Mouse (Mus musculus) thymus, adult 2 months (tissue): Measurements from ENCODE around the gene Zfand2b. TPM values are rescaled to one million over a fixed set of nuclear protein-coding genes. Genes with fewer than 3 reads are reported as not detected.

Experiments
- DNase-seq: peaks from one replicate; pipeline ENCODE4 v3.0.0; 2021
- H3K27ac ChIP-seq: fragments of 200-500 bp; 2 replicates; pipeline ENCODE4 v1.5.1; 2012; ENCODE audit warnings: low read length, control low read depth; ENCODE audit not compliant: control insufficient read depth, insufficient read depth
- H3K27me3 ChIP-seq: fragments of 200-500 bp; 2 replicates; pipeline ENCODE4 v1.6.1; 2012; ENCODE audit warnings: mild to moderate bottlenecking, low read length, moderate library complexity, mixed read lengths; ENCODE audit not compliant: control insufficient read depth, insufficient read depth
- H3K36me3 ChIP-seq: fragments of 200-500 bp; 2 replicates; pipeline ENCODE4 v1.6.1; 2012; ENCODE audit warnings: mild to moderate bottlenecking, low read length, moderate library complexity; ENCODE audit not compliant: control insufficient read depth, insufficient read depth
- H3K4me1 ChIP-seq: fragments of 200-500 bp; replicated peaks from 2 replicates; pipeline ENCODE4 v1.6.1; 2012; ENCODE audit warnings: low read length; ENCODE audit not compliant: control insufficient read depth, insufficient read depth
- H3K4me3 ChIP-seq: fragments of 200-500 bp; 2 replicates; pipeline ENCODE4 v1.5.1; 2012; ENCODE audit warnings: mild to moderate bottlenecking, low read length, control low read depth, moderate library complexity; ENCODE audit not compliant: control insufficient read depth, insufficient read depth
- CTCF ChIP-seq: fragments of 200-500 bp; IDR thresholded peaks from 2 replicates; pipeline ENCODE4 v1.5.1; 2012; ENCODE audit warnings: mild to moderate bottlenecking, control low read depth, low read length, moderate library complexity, borderline replicate concordance; ENCODE audit not compliant: control insufficient read depth, poor library complexity, insufficient read depth; ENCODE audit errors: extremely low read depth
- POLR2A ChIP-seq: fragments of 200-500 bp; IDR thresholded peaks from 2 replicates; pipeline ENCODE4 v1.6.1; 2012; ENCODE audit warnings: mild to moderate bottlenecking, low read length, control low read depth, moderate library complexity; ENCODE audit not compliant: control insufficient read depth, poor library complexity, insufficient read depth; ENCODE audit errors: extremely low read depth
- WGBS: fragments of 180-500 bp; shearing (Covaris S2); methylation state at CpG from one replicate; pipeline ENCODE4 v1.1.7; 2018; 5-methylcytosine and 5-hydroxymethylcytosine counted together
- polyA plus RNA-seq: library from polyadenylated mRNA; depleted of rRNA; stranded (reverse); fragments of >200 nt; gene quantifications from 2 replicates; pipeline ENCODE4 v1.2.3, GENCODE M21; 2012

The Zfand2b gene
- polyA plus RNA-seq, 1 experiment = 106 TPM

- TF ChIP-seq CTCF = no peak
- no peak for TF ChIP-seq POLR2A
Observed at GRCm38 (mm10) chr1:75168093-75168471, 364 bp upstream of the Zfand2b start.

GRCm38 (mm10) chr1:75179334-75180104 is 11.1 kb downstream of the Zfand2b start:
- 3% methylated on average over 23 of the region's 23 CpGs for WGBS
- no peak overlapping the region for H3K27ac ChIP-seq
- H3K27me3 ChIP-seq = no peaks in the 10 kb centered on the region
- H3K36me3 ChIP-seq = peaks cover 5% of the 10 kb centered on the region; the same call in 1 of the 2 replicates
- TF ChIP-seq POLR2A (no peak), CTCF (no peak)
- no peak for DNase-seq
- H3K4me1 ChIP-seq = peaks cover 9% of the 10 kb centered on the region
- peak overlapping the region; percentile 79 for H3K4me3 ChIP-seq

More at GRCm38 (mm10) chr1:75168093-75168471, 364 bp upstream of the Zfand2b start:
- no peak for DNase-seq
- Histone ChIP-seq H3K27me3 (no peaks in the 10 kb centered on the region; the same call in 1 of the 2 replicates), H3K27ac (peak overlapping the region; percentile 66), H3K4me3 (peak overlapping the region; percentile 65), H3K36me3 (peaks cover 9% of the 10 kb centered on the region), H3K4me1 (peaks cover 6% of the 10 kb centered on the region)
- 8% methylated on average over 7 of the region's 7 CpGs for WGBS

- no peaks in the 10 kb centered on the region for H3K27me3 ChIP-seq
- H3K36me3 ChIP-seq = peaks cover 5% of the 10 kb centered on the region; the same call in 1 of the 2 replicates
- DNase-seq = peak; percentile 85
- WGBS = under 1% methylated on average over 31 of the region's 31 CpGs
- no peak within 1 kb of the TSS for H3K27ac ChIP-seq
- H3K4me3 ChIP-seq = peak within 1 kb of the TSS; percentile 79
- no peak for TF ChIP-seq POLR2A
- TF ChIP-seq CTCF = no peak
- peaks cover 9% of the 10 kb centered on the region for H3K4me1 ChIP-seq
Observed at GRCm38 (mm10) chr1:75180105-75180590, 11.7 kb downstream of the Zfand2b start, which contains the start of gene Abcb6. Abcb6 (minus strand) TSS chr1:75180392.

GRCm38 (mm10) chr1:75180741-75181140 is 12.3 kb downstream of the Zfand2b start:
- peaks cover 8% of the 10 kb centered on the region; the same call in 1 of the 2 replicates for H3K36me3 ChIP-seq
- H3K27ac ChIP-seq = no peak overlapping the region
- peaks cover 9% of the 10 kb centered on the region for H3K4me1 ChIP-seq
- H3K4me3 ChIP-seq = no peak overlapping the region
- H3K27me3 ChIP-seq = no peaks in the 10 kb centered on the region
- WGBS = 56% methylated on average over 7 of the region's 7 CpGs
- TF ChIP-seq CTCF (no peak), POLR2A (no peak)
- DNase-seq = no peak

- H3K4me3 ChIP-seq = no peak overlapping the region
Observed at GRCm38 (mm10) chr1:75181377-75181870, 13.0 kb downstream of the Zfand2b start.

GRCm38 (mm10) chr1:75182160-75182559 is 13.7 kb downstream of the Zfand2b start:
- Histone ChIP-seq H3K4me3 (no peak overlapping the region), H3K36me3 (peaks cover 17% of the 10 kb centered on the region), H3K27ac (no peak overlapping the region), H3K27me3 (no peaks in the 10 kb centered on the region), H3K4me1 (peaks cover 9% of the 10 kb centered on the region)
- WGBS = 83% methylated on average over 4 of the region's 4 CpGs
- peak; percentile 39; the same call in 1 of the 2 replicates for TF ChIP-seq CTCF
- TF ChIP-seq POLR2A = no peak
- DNase-seq = no peak

More at GRCm38 (mm10) chr1:75181377-75181870, 13.0 kb downstream of the Zfand2b start:
- Histone ChIP-seq H3K4me1 (peaks cover 9% of the 10 kb centered on the region), H3K27ac (no peak overlapping the region), H3K27me3 (no peaks in the 10 kb centered on the region), H3K36me3 (peaks cover 11% of the 10 kb centered on the region)
- TF ChIP-seq POLR2A = no peak
- TF ChIP-seq CTCF = no peak
- 98% methylated on average over 4 of the region's 4 CpGs for WGBS
- no peak for DNase-seq
